Mouse (Mus musculus) ES-Bruce4 (cell line): ENCODE measurements around the gene Arhgap18.

Source experiments
- CTCF ChIP-seq: IDR thresholded peaks from one replicate; pipeline ENCODE4 v1.8.1; 2011; ENCODE audit warnings: low read depth, low read length
- EP300 ChIP-seq: IDR thresholded peaks from 2 replicates; pipeline ENCODE4 v1.6.1; 2011; ENCODE audit warnings: low read depth, low read length; ENCODE audit not compliant: insufficient read depth

DNA sequence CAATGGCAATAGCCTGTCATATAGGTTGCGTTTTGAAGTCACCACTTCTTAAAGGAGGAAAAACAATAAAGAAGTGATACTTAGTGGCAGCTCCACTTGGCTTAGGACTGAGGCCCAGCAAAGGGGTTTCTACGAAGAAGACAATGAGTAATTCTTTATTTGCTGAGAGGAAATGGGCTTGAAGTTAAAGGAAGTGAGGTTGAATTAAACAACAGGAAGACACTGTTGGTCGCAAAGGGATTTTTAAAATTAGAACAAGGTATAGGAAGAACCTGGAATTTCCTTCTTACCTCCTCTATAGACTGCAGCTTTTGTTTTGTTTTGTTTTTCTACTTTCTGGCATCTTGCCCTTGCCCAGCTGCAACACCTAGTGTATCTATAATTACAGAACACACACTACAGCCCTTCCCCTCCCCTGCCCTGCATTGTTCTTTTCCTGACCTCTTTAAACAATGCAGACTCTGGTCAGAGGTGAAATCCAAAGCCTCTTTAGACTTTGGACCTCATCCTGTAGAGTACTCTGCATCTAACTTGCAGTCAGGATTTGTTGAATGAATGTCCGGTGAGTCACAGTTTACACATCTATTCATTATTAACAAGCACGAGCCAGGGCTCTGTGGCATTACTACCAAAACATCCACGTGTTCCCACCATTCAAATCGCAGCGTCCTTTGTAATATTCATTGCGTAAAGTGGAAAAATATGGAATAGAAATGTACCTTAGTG is 75.4 kb downstream of the Arhgap18 start:
- TF ChIP-seq EP300 (no peak), CTCF (no peak)
